Mouse (Mus musculus) retina, embryonic 14.5 days (tissue): ENCODE results near the gene Trim75.
"Not testable (repeated sequence)": the region's sequence is repeated elsewhere in the genome, so short reads cannot be mapped to it uniquely, and the experiment has no call there.

Experiments
- DNase-seq: peaks from one replicate; pipeline ENCODE4 v3.0.0-alpha.2; 2015; ENCODE audit warnings: low spot score

Trim75 gene

DNA sequence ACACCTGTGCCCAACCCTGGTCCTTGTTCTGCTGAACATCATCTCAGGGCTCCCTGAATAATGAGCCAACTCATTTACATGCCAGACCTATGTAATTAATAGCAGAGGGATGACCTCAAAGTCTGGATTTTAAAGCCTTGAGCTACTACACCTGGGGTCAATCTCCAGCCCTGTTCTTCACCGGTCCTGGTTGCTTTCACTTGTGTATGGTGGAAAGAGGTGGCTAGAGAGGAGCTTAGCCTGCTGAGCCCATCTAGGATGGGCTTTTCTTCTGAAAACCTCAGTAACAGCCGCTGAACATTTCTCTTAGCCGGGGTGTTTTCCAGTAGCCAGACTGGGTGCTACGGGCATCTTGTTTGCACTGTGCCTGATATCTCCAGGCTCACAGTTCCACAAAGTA is at the start of gene Trim75:
Gene Trim75, minus strand, starts transcription at position 101 of the 400 bp plus-strand sequence.
- no peak for DNase-seq

DNA sequence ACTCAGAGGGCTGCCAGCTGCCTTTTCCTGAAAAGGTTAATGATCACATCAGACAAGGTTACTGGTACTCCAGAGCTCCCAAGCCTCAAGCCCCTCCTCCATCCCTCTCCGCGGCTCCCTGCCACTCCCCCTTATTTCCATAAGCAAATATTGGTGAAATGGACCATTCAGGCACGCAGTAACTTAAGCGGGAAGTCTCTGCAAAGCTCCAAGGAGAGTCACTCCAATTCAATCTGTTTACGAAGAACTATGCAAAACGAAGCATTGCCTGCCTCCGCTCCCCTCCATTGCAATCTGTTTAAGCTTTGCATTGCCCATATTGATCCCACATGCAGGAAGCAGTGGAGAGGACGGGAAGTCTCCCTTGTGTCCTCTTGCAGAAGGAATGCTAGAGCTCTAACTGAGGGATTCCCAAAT is 49.5 kb upstream of the Trim75 start, which contains the start of gene Apela:
Gene Apela, minus strand, starts transcription at position 220 of the 417 bp plus-strand sequence.
- peak; percentile 64 for DNase-seq

DNA sequence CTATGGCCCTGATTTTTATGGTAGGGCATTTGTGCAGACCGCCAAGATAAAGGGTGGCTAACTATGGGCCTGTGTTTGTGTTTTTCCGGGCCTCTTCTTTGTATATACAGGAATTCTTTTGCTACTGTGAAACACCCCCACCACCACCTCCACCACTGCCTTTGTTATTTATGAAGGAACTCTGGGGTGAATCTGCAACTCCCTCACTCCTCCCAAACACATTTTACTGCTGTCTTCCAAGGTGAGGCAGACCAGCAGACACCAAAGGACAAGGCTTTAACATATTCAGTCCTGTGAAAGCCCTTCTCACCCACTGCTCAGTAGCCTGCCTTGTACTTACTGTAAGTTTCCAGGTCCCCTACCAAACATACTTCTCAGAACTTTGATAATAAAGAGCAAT is 46.5 kb upstream of the Trim75 start:
- no peak for DNase-seq

DNA sequence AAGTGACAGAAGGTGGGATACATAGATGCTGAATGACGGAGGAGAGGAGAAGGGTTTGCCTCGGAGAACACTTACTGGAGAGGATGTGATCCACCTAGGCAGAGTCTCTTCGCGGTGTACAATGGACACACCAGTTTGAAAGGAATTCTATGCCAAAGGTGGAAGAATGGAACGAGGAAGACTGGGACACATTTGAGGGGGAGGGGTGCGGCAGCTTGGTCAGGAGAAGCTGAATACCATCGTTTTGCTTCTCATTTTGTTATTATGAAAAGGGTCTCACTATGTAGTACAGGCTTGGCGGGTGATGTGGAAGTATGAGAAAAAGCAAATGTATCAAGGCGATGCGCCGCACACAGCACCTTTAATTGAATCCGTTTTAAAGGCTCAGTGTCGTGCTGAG is 45.4 kb upstream of the Trim75 start:
- no peak for DNase-seq

DNA sequence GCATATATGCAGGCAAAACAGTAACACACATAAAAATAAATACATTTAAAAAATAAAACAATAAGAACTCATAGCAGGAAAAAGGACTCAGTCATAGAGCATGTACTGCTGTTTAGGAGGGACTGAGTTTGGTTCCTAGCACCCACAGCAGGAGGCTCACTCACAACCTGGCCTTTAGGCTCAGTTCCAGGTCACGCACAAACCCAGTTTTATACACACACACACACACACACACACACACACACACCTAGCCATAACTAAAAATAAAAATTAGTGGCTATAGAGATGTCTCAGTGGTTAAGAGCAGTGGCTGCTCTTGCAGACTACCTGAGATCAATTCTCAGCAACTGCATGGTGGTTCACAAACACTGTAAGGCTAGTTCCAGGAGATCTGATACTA is 44.5 kb upstream of the Trim75 start:
- DNase-seq: no peak

DNA sequence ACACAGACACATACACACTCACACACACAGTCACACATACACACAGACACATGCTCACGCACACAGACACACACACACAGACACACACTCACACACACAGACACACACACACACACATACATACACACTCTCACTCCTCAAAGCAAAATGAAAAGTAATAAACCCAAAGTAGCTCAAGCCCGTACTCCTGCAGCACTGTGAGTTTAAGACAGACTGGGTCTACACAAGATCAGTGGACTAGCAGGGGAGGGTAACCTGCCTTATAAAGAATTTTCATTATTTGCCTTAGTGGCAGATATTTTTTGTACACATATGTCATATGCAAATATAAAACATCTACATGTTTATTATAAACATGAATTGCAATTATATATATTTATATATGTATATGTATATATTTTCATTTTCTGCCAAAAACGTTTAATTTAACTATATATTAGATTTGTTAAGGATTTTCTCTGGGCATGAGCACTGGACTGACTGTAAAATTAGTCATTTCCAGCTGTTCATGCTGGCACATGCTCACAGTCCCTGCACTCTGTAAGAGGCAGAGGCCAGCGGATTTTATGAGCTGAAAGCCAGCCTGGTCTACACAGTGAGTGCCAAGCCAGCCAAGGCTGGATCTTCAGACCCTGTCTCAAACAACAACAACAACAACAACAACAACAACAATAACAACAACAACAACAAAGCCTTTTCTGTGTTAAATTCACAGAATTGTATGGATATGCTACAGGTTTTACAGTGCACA is 43.3 kb upstream of the Trim75 start:
- no peak for DNase-seq

DNA sequence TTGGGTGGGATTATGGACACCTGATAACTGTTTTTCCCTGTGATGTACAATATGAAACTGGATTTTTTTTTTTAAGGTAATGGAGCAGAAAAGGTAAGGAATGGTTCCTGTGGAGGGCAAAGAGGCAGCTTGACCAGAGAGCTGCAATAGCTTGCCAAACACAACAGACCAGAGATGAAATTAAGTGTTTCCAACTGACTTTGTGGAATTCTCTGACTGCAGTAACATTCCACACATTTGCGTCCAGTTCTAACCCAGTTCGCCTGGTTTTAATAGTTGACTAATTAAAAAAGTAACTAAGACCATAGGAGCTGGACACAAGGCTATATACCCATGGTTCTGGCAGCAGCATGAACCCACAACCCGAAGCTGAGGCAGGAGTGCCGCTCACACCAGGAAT is 42.1 kb upstream of the Trim75 start:
- DNase-seq: no peak

DNA sequence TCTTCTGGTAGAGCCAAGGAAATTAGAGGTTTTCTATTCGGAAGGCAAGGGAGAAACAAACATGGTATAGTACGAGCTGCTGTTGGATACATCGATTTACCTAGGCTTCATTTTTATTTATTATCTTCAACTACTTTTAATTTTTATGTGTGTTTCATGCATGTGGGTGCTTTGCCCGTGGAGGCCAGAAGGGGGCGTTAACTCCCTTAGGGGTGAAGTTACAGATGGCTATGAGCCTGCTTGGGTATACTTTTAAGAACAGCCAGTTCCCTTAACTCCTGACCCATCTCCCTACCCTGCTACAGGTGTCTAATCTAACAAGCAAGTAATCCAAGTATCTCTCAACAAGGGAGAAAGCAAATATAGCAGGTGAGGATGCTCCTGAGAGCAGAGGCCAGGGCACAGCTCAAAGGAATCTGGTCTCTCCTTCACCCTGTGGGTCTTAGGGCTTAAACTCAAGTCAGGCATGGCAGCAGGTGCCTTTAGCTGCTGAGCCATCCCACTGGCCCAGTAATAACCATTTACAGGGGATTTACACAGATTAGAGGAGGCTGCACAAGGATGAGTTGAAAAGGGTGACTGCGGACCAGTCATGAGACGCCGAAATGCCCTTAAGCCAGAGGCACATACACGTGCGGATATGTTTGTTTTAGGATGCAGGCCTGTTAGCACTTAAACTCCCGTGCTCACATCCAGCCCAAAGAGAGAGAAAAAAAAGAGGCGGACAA is 41.5 kb upstream of the Trim75 start:
- DNase-seq: no peak

DNA sequence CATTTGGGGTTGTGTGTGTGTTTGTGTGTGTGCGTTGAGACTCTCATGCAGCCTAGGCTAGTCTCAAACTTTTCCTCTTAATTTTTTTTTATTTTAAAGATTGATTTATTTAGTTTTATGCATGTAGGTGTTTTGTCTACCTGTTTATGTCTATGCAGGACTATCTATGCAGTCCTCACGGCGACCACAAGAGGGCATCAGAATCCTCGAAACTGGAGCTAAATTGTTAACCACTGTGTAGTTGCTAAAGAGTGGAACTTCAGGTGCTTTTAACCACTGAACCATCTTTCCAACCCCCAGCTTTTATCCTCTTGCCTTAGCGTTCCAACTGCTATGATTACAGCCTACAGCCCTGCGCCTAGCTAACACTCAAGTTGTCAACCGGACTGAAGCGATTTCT is 34.9 kb upstream of the Trim75 start:
- DNase-seq: peak; percentile 70

DNA sequence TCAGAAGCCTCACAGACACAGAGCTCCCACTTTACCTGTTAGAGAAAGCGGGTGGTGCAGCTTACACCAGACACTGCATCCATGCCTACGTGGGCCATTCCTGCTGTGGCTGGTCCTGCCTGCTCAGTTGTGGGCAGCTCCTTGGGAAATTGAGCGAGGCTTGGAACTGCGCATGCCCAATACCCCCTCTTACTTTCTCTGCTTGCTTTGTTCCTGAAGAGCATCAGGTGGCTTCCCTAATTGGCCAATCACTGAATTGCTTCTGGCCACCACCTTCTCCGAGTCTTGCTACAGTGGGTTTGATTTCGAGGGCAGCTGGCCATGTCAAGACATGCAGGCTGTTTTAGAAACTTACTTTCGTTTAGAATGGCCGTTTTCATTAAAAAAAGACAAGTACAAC is 30.8 kb upstream of the Trim75 start, which contains the start of the genes Trim61 and Trim60:
Gene Trim61, minus strand, starts transcription at position 101 of the 400 bp plus-strand sequence.
Gene Trim60, minus strand, starts transcription at position 162 of the 400 bp plus-strand sequence.
- DNase-seq: no peak

DNA sequence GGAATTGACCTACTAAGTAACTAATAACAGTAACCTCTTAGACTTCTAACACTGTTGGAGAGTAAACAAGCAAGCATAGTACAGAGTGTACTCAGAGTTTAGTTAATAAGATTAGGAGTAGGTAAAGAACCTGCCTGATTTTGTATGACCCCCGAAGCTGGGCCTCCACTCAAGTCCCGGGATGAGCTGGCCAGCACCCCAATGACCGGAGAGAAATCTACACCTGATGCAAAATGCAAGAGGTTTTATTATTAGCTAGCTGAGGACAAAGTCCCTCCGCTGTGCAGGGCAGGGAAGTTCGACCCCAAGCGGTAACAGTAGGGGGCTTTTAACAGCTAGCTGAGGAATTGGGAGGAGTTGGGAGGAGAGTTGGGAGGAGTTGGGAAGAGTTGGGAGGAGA is 20.0 kb upstream of the Trim75 start:
- DNase-seq: not testable (repeated sequence)

DNA sequence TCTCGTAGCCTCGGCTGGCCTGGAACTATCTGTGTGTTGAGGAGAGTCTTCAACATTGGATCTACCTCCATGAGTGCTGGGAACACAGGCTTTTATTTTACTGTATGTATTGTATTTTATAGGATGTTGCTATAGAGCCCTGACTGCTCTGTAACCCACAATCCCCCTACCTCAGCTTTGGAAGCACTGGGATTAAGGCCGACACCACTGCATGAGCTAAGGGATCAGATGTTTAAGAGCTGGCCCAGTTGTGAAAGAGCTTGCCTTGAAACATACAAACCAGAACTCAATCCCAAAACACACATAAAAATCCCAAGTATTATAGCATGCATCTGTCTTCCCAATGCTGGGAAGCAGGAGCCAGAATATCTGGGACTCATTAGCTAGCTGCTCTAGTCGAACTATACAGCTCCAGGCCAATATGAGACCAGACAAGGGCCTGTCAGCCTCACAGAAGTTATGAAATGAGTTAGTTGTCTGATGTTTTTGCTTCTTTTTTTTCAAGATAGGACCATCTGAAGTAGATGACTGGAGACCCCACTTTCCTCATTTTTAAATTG is 11.3 kb upstream of the Trim75 start:
- DNase-seq: no peak

DNA sequence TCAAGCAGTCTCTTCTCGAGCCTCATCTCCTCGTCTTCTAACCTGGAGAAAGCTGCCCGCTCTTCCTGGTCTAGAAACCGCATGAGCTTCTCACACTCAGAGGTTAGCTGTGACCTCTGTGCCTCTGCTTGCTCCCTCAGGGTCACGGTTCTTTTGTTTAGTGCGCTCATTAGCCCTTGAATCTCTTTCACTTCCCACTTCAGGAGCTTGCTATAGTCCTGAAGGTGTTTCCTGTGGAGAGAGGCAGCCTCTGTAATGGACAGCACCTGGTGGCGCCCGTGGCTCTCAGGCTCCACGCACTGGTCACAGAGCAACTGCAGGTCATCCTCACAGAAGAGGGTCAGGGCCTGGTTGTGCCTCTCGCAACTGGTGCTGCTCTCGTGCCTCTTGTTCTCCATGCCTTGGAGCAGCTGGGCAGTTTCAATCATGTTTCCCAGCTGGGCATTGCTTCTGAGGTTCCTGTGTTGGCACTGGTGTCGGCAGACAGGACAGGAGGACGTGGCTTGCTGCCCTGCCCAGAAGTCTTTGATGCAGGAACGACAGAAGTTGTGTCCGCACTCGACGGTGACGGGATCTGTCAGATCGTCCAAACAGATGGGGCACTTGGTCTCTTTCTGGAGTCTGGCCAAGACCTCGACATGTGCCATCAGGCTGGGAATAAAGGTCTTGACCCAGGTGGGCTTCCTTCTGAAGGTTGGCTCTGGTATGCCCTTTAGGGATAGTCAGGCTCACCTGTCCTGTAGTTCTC is 4.3 kb downstream of the Trim75 start:
- no peak for DNase-seq

DNA sequence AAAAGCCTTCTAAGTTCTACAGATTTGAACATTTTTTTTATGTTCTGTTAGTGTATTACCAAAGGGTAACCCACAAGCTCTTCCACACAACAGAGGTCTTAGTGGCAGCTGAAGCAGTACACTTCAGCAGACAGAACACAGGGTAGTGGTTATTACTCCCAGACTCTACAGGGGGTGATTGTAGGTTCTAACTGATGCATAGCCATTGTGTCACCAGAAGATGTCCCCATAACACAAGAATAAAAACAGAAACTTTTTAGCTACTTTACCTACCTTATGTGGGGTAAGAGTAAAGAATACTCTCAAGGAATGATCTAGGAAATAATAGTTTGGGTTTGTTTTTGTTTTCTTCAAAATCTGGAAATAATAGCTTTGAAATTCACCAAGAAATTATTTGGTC is 24.8 kb downstream of the Trim75 start:
- no peak for DNase-seq

DNA sequence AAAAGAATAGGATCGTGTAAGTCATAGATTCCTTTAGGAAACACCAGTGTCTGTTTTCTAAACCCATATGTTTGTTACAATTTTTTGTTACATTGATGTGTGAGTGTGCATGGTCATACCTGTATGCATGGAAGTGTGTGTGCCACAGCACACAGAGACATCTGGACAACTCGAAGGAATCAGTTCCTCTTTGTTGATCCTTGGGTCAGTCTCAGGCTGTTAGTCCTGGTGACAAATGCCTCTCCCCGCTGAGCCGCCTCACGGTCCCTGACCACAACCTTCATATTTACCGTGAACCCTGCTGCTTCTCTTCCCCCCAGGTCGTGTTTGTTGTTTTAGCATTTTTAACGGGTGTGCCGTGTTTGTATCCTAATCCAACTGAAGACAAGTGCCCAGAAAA is 28.6 kb downstream of the Trim75 start:
- no peak for DNase-seq

DNA sequence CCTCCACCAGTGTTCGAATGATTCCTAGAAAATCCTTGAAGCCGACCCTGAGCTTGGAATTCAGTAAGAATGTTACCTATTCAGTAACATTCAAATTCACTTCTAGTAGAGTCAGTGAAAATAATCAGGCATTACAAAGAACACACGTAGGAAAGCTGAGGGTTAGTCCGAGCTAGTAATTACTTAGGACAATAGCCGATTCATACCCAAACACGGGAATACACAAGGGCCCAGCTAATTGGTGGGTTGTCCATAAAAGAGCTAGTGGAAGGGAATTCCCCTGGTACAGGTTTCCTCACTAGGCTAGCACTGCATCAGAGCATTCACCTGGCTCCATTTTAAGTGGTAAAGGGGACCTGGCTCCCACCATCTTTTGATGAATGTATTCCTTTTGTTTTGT is 35.5 kb downstream of the Trim75 start:
- DNase-seq: no peak

DNA sequence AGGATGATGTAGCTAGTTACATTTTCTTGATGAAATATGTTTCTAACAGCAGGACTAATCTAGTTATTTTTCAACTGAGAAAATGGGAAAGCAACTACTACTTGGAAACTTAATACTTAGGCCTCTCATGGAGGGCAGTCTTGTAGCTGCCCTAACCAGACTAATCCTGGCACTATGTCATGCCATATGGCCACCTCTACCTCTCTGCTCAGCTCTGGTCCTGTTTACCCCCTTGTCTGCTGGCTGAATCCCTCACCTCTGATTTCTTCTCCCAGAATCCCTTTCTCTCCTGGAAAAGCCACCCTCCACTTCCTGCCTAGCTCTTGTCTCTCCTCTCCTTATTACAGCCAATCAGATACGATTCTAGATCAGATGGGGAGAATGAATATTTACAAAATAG is 39.3 kb downstream of the Trim75 start:
- no peak for DNase-seq

DNA sequence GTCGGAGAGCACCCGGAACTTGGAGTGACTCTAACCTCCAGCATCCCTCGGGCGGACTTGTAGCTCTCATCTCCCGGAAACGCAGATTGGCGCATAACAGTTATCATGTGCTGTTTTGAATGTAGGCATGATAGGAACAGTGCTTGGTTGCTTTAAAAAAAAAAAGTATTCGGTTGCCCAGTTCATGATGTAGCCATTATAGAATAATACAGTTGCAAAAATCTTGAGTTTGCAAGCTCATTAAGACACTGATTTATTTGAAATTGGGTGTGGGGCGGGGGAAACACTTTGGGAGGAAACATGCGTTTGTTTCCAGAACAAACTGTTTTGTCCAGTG is 40.0 kb downstream of the Trim75 start:
- no peak for DNase-seq

DNA sequence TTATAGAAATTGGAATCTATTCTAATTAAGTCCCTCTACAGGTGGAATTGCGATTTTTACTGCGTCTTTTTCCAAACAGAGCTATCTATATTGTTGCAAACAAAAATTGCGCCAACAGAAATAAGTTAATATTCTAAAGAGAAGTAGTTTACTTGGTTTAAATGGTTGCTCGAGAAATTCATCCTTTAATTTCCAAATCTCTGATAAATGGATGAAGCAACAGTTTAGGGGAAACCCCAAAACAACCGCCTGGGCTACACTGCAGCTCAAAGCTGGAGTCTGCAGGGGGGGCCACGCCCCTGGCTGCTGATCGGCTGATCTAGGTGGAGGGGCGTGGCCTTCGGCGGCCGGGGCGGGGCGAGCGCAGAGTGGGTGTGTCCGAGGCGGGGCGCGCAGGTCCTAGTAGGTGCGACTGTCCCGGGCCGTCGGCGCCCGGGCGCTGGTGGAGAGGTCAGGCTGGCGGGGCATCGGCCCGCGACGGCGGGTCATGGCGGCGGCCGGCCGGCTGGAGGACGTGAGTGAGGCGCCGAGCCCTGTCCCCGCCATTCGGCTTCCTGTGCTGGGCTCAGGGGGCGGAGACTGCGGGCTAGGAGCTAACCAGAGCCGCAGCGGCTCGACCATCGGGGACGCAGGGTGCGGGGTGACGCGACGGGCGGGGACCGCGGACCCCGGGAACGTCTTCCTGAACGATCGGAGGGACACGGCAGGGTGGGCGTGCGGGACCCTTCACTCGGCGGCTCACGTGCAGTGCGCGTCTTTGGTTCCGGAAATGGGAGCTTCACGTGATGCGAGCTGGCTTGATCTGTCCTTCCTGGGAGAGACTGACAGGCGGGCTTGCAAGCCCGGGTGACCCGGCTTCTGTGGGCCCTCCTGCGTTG is 40.6 kb downstream of the Trim75 start, which contains the start of gene Tmem192:
Gene Tmem192, plus strand, starts transcription at position 366 of the 878 bp plus-strand sequence.
- DNase-seq: peak; percentile 90

DNA sequence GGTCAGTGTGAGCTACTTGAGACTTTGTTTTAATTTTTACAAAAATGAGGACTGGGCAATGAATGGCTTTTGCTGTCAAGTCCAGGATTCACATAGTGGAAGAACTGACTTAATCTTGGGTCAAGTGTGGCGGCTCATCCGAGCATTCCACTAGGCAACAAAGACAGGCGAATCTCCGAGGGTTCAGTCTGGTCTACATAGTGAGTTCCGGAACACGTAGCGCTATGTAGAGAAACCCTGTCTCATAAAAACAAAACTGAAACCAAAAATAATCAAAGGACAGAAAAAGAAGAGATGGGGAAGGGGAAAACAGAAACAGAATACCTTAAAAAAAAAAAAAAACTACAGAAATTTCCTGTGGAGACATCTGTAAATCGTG is 41.2 kb downstream of the Trim75 start:
- DNase-seq: peak; percentile 27

DNA sequence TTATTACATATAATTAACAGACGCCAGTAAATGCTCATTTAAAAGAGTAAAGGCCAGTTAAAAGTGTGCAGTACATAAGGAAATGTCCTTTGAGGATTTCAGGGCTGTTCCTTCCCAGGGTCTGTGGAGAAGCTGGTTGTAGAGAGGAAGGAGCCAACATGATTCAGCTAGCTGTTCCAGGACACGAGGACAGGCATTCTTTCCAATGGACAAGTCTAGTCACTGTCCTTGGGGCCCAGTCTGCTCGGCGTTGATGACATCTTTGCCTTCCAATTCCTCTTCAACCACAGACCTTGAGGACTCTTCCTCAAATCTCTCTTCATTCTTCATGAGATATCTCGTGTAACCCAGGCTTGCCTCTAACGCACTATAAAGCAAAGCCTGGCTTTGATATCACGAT is 42.0 kb downstream of the Trim75 start:
- no peak for DNase-seq
